Mouse (Mus musculus) gastrocnemius, adult 18-20 months (tissue): ENCODE measurements around the gene Cd8b1. TPM values are rescaled to one million over a fixed set of nuclear protein-coding genes. Genes with fewer than 3 reads are reported as not detected.
"Not testable (repeated sequence)": the region's sequence is repeated elsewhere in the genome, so short reads cannot be mapped to it uniquely, and the experiment has no call there.

Experiments used
- DNase-seq: peaks from one replicate; pipeline ENCODE4 v3.0.0; 2021; ENCODE audit warnings: low spot score
- long read RNA-seq, 2 experiments: library from polyadenylated mRNA; stranded (forward); transcript quantifications; one replicate each; pipeline ENCODE4 v2.0.0; 2021
- total RNA-seq, 2 experiments: library from RNA; stranded (reverse); gene quantifications; 2 replicates each; pipeline ENCODE4 v1.2.3; 2021

Cd8b1 gene
- not detected for total RNA-seq
- long read RNA-seq, experiment 1 = 0 reads
- long read RNA-seq, experiment 2 = 0 reads

- no peak for DNase-seq
These were observed at the start of gene Cd8b1 for GRCm38 (mm10) chr6:71322491-71322921. TSS of gene Cd8b1 (plus strand) at chr6:71322788.

GRCm38 (mm10) chr6:71273715-71274114 is 48.9 kb upstream of the Cd8b1 start:
- DNase-seq = no peak

GRCm38 (mm10) chr6:71274621-71275020 is 48.0 kb upstream of the Cd8b1 start:
- no peak for DNase-seq

GRCm38 (mm10) chr6:71279418-71279817 is 43.2 kb upstream of the Cd8b1 start:
- no peak for DNase-seq

- no peak for DNase-seq
These were observed 29.1 kb upstream of the Cd8b1 start for GRCm38 (mm10) chr6:71293509-71293908.

- no peak for DNase-seq
These were observed 27.3 kb upstream of the Cd8b1 start for GRCm38 (mm10) chr6:71295303-71295702.

- no peak for DNase-seq
These were observed 24.5 kb upstream of the Cd8b1 start for GRCm38 (mm10) chr6:71298051-71298450.

GRCm38 (mm10) chr6:71298751-71299150 is 23.8 kb upstream of the Cd8b1 start:
- no peak for DNase-seq

GRCm38 (mm10) chr6:71302097-71302731 is 20.4 kb upstream of the Cd8b1 start:
- DNase-seq = no peak

- no peak for DNase-seq
These were observed 15.1 kb upstream of the Cd8b1 start for GRCm38 (mm10) chr6:71307486-71307885.

- DNase-seq = no peak
These were observed 733 bp upstream of the Cd8b1 start, which contains the start of gene Smyd1 for GRCm38 (mm10) chr6:71321826-71322283. TSS of gene Smyd1 (minus strand) at chr6:71322233.

GRCm38 (mm10) chr6:71324816-71325215 is 2.2 kb downstream of the Cd8b1 start:
- DNase-seq = no peak

GRCm38 (mm10) chr6:71329881-71330280 is 7.3 kb downstream of the Cd8b1 start:
- no peak for DNase-seq

GRCm38 (mm10) chr6:71330486-71330885 is 7.9 kb downstream of the Cd8b1 start:
- no peak for DNase-seq

GRCm38 (mm10) chr6:71331491-71331890 is 8.9 kb downstream of the Cd8b1 start:
- not testable (repeated sequence) for DNase-seq

- no peak for DNase-seq
These were observed 9.8 kb downstream of the Cd8b1 start for GRCm38 (mm10) chr6:71332236-71332965.

GRCm38 (mm10) chr6:71333031-71333430 is 10.4 kb downstream of the Cd8b1 start:
- DNase-seq = no peak

GRCm38 (mm10) chr6:71333578-71334273 is 11.1 kb downstream of the Cd8b1 start:
- no peak for DNase-seq

- no peak for DNase-seq
These were observed 15.1 kb downstream of the Cd8b1 start for GRCm38 (mm10) chr6:71337666-71338065.

GRCm38 (mm10) chr6:71338941-71339340 is 16.4 kb downstream of the Cd8b1 start:
- DNase-seq = no peak

- no peak for DNase-seq
These were observed 16.8 kb downstream of the Cd8b1 start for GRCm38 (mm10) chr6:71339351-71339750.

- no peak for DNase-seq
These were observed 18.6 kb downstream of the Cd8b1 start for GRCm38 (mm10) chr6:71341179-71341578.
